Mouse (Mus musculus) small intestine, adult 2 months (tissue): ENCODE data around the gene Traf1. TPM values are rescaled to one million over a fixed set of nuclear protein-coding genes. Genes with fewer than 3 reads are reported as not detected.

Experiments used
- H3K27ac ChIP-seq: fragments of 200-500 bp; 2 replicates; pipeline ENCODE4 v1.5.1; 2012; ENCODE audit warnings: low read depth, low read length, control low read depth, inconsistent platforms; ENCODE audit not compliant: insufficient read depth
- H3K27me3 ChIP-seq: fragments of 200-500 bp; 2 replicates; pipeline ENCODE4 v1.6.1; 2012; ENCODE audit warnings: mild to moderate bottlenecking, moderate library complexity, low read length, inconsistent platforms; ENCODE audit not compliant: control insufficient read depth, insufficient read depth
- H3K36me3 ChIP-seq: fragments of 200-500 bp; 2 replicates; pipeline ENCODE4 v1.6.1; 2012; ENCODE audit warnings: mild to moderate bottlenecking, low read length, control low read depth, inconsistent platforms; ENCODE audit not compliant: control insufficient read depth, insufficient read depth
- H3K4me1 ChIP-seq: fragments of 200-500 bp; 2 replicates; pipeline ENCODE4 v1.6.1; 2012; ENCODE audit warnings: low read length, inconsistent platforms, mixed read lengths; ENCODE audit not compliant: control insufficient read depth, insufficient read depth, insufficient read length
- H3K4me3 ChIP-seq: fragments of 200-500 bp; 2 replicates; pipeline ENCODE4 v1.5.1; 2012; ENCODE audit warnings: low read depth, mild to moderate bottlenecking, control low read depth, inconsistent platforms, low read length, moderate library complexity
- CTCF ChIP-seq: fragments of 200-500 bp; IDR thresholded peaks from 2 replicates; pipeline ENCODE4 v1.5.1; 2012; ENCODE audit warnings: low read depth, mild to moderate bottlenecking, control low read depth, inconsistent platforms, low read length, moderate library complexity, mixed read lengths; ENCODE audit not compliant: insufficient replicate concordance, insufficient read length; ENCODE audit errors: extremely low read depth
- POLR2A ChIP-seq: fragments of 200-500 bp; IDR thresholded peaks from 2 replicates; pipeline ENCODE4 v1.6.1; 2012; ENCODE audit warnings: low read depth, mild to moderate bottlenecking, control low read depth, inconsistent platforms, low read length, moderate library complexity
- WGBS: fragments of 180-500 bp; shearing (Covaris S2); methylation state at CpG from one replicate; pipeline ENCODE4 v1.1.7; 2018; 5-methylcytosine and 5-hydroxymethylcytosine counted together
- polyA plus RNA-seq: library from polyadenylated mRNA; depleted of rRNA; stranded (reverse); fragments of >200 nt; gene quantifications from 2 replicates; pipeline ENCODE4 v1.2.3, GENCODE M21; 2012

The Traf1 gene
- polyA plus RNA-seq, 1 experiment, result 6.1 TPM

- no peaks in the 10 kb centered on the region for H3K27me3 ChIP-seq
- H3K36me3 ChIP-seq, result no peaks in the 10 kb centered on the region
- peak overlapping the region; percentile 34; the same call in 1 of the 2 replicates for H3K27ac ChIP-seq
- WGBS, result 59% methylated on average over 8 of the region's 8 CpGs
- peaks cover under 1% of the 10 kb centered on the region; the same call in 1 of the 2 replicates for H3K4me1 ChIP-seq
- no peak overlapping the region for H3K4me3 ChIP-seq
- TF ChIP-seq POLR2A (no peak), CTCF (no peak)
Measured at GRCm38 (mm10) chr2:34976945-34977658, 15.5 kb upstream of the Traf1 start.

DNA sequence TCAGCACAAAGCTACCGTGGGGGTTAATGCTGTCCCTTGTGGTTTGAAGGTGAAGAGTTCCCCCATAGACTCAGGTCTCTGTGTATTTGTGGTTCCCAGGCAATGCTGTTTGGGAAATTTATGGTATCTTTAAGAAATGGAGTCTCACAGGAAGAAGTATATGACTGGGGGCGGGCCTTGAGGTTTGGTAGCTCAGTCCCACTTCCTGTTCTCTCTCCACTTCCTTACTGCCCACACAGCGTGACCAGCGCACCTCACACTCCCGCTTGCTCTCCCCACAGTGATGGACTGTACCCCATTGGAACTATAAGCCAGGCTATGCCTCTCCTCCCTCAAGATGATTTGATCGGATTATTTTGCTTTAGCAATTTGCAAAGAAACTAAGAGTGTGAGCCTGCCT is 14.9 kb upstream of the Traf1 start:
- Histone ChIP-seq H3K27ac (peak overlapping the region; percentile 11; the same call in 1 of the 2 replicates), H3K4me3 (no peak overlapping the region), H3K27me3 (no peaks in the 10 kb centered on the region), H3K4me1 (no peaks in the 10 kb centered on the region), H3K36me3 (no peaks in the 10 kb centered on the region)
- WGBS, result 84% methylated on average over 6 of the region's 6 CpGs
- no peak for TF ChIP-seq CTCF
- TF ChIP-seq POLR2A, result no peak

GRCm38 (mm10) chr2:34973087-34973486 is 11.5 kb upstream of the Traf1 start:
- Histone ChIP-seq H3K4me1 (no peaks in the 10 kb centered on the region), H3K27me3 (no peaks in the 10 kb centered on the region), H3K36me3 (no peaks in the 10 kb centered on the region), H3K27ac (no peak overlapping the region), H3K4me3 (no peak overlapping the region)
- TF ChIP-seq CTCF (no peak), POLR2A (no peak)
- 89% methylated on average over 8 of the region's 8 CpGs for WGBS

GRCm38 (mm10) chr2:34971080-34971888 is 9.7 kb upstream of the Traf1 start:
- Histone ChIP-seq H3K36me3 (no peaks in the 10 kb centered on the region), H3K27me3 (no peaks in the 10 kb centered on the region), H3K27ac (no peak overlapping the region), H3K4me1 (no peaks in the 10 kb centered on the region), H3K4me3 (no peak overlapping the region)
- 39% methylated on average over 11 of the region's 11 CpGs for WGBS
- TF ChIP-seq CTCF, result no peak
- TF ChIP-seq POLR2A, result no peak

GRCm38 (mm10) chr2:34970092-34970750 is 8.6 kb upstream of the Traf1 start:
- 31% methylated on average over 9 of the region's 9 CpGs for WGBS
- no peaks in the 10 kb centered on the region for H3K27me3 ChIP-seq
- TF ChIP-seq POLR2A, result no peak
- TF ChIP-seq CTCF, result peak; percentile 88; the same call in 1 of the 2 replicates
- peaks cover 5% of the 10 kb centered on the region; the same call in 1 of the 2 replicates for H3K4me1 ChIP-seq
- H3K36me3 ChIP-seq, result no peaks in the 10 kb centered on the region
- H3K27ac ChIP-seq, result no peak overlapping the region
- H3K4me3 ChIP-seq, result no peak overlapping the region

DNA sequence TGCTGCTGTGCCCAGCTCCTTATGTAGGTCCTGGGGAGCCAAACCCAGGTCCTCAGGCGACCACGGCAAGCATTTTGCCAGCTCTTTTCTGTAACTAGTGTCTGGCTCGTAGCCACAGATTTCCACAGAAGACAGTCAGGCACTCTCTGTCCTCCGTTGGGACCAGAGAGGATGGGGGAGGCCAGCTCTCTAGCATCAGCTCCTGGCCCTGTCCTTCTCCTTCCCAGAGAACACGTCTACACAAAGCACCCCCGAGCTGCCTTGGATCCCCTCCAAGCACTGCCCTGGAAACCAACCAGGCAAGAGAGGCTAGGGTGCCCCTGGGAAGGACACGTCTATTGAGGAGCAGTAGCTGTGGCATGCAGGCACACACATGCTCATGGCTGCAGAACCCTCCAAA is 7.6 kb upstream of the Traf1 start:
- TF ChIP-seq CTCF (no peak), POLR2A (no peak)
- no peak overlapping the region for H3K27ac ChIP-seq
- no peaks in the 10 kb centered on the region for H3K36me3 ChIP-seq
- no peak overlapping the region for H3K4me3 ChIP-seq
- 80% methylated on average over 7 of the region's 7 CpGs for WGBS
- H3K4me1 ChIP-seq, result peaks cover 5% of the 10 kb centered on the region; the same call in 1 of the 2 replicates
- no peaks in the 10 kb centered on the region for H3K27me3 ChIP-seq
